Mouse (Mus musculus) heart, embryonic 12.5 days (tissue): ENCODE results near the gene Sptlc3. TPM values are rescaled to one million over a fixed set of nuclear protein-coding genes. Genes with fewer than 3 reads are reported as not detected.

Experiments used
- ATAC-seq: fragments of 200-750 bp; cut with Nextera tagmentation; 2 replicates; pipeline ENCODE4 v1.8.0; 2017; ENCODE audit warnings: moderate TSS enrichment, moderate library complexity; ENCODE audit not compliant: insufficient number of reproducible peaks, low FRiP score
- H3K27ac ChIP-seq: fragments of 300-500 bp; sonication (generic); 2 replicates; pipeline ENCODE4 v1.5.1; 2016; ENCODE audit warnings: mild to moderate bottlenecking, moderate library complexity; ENCODE audit not compliant: poor library complexity, severe bottlenecking
- H3K27me3 ChIP-seq: fragments of 300-500 bp; sonication (generic); replicated peaks from 2 replicates; pipeline ENCODE4 v1.6.1; 2016; ENCODE audit warnings: mild to moderate bottlenecking, moderate library complexity
- H3K36me3 ChIP-seq: fragments of 300-500 bp; sonication (generic); 2 replicates; pipeline ENCODE4 v1.6.1; 2016; ENCODE audit warnings: mild to moderate bottlenecking, moderate library complexity
- H3K4me1 ChIP-seq: fragments of 300-500 bp; sonication (generic); replicated peaks from 2 replicates; pipeline ENCODE4 v1.6.1; 2016; ENCODE audit warnings: mild to moderate bottlenecking
- H3K4me2 ChIP-seq: fragments of 300-500 bp; sonication (generic); 2 replicates; pipeline ENCODE4 v1.6.1; 2016; ENCODE audit warnings: mild to moderate bottlenecking, moderate library complexity
- H3K4me3 ChIP-seq: fragments of 300-500 bp; sonication (generic); 2 replicates; pipeline ENCODE4 v1.5.1; 2016; ENCODE audit warnings: mild to moderate bottlenecking
- H3K9ac ChIP-seq: fragments of 300-500 bp; sonication (generic); 2 replicates; pipeline ENCODE4 v1.6.1; 2016; ENCODE audit warnings: mild to moderate bottlenecking, moderate library complexity
- H3K9me3 ChIP-seq: fragments of 300-500 bp; sonication (generic); replicated peaks from 2 replicates; pipeline ENCODE4 v1.6.1; 2016; ENCODE audit warnings: mild to moderate bottlenecking, moderate library complexity
- WGBS: fragments of 180-500 bp; shearing (Covaris S2); methylation state at CpG from one replicate; pipeline ENCODE4 v1.1.7; 2016; 5-methylcytosine and 5-hydroxymethylcytosine counted together
- polyA plus RNA-seq: library from polyadenylated mRNA; unstranded; fragments of >200 nt; fragmentation: Nextera tagmentation; extraction: Ambion mirVana; gene quantifications from 2 replicates; pipeline ENCODE4 v1.2.1, GENCODE M21; 2016

Gene Sptlc3
- polyA plus RNA-seq, 1 experiment from 2014 or later: 0.13 TPM

- Histone ChIP-seq H3K9me3 (no peaks in the 10 kb centered on the region), H3K9ac (no peak overlapping the region), H3K4me2 (no peak overlapping the region), H3K27ac (no peak overlapping the region), H3K4me3 (no peak overlapping the region), H3K27me3 (no peaks in the 10 kb centered on the region), H3K36me3 (no peaks in the 10 kb centered on the region), H3K4me1 (0 out of 2 replicates have a peak, but pooled peaks cover 5% of the 10 kb centered on the region)
- no peak for ATAC-seq
- 80% methylated on average over 5 of the region's 5 CpGs for WGBS
Observed at GRCm38 (mm10) chr2:139597229-139597628, 103.5 kb downstream of the Sptlc3 start.

GRCm38 (mm10) chr2:139601543-139602194 is 108.0 kb downstream of the Sptlc3 start:
- WGBS: 39% methylated on average over 7 of the region's 7 CpGs

DNA sequence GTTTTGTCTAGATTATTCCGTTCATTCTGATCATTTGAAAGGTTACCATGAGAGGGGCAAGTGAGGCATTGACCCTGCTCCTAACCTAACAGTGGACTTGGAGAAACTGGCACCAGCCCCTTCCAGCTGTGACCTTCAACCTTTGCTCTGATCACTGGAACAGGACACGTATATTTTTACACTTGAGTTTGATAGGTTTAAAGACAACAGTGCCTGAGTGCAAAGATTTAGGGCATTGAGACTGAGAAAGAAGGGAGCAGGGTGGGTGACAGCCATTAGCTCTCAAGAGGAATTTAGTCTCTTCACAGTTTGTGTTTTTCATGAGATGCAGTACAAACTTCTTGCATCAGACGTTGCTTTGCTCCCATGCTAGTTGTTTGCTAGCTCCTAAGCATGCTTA is 114.5 kb downstream of the Sptlc3 start:
- H3K27ac ChIP-seq: no peak overlapping the region
- H3K36me3 ChIP-seq: no peaks in the 10 kb centered on the region
- 0 out of 2 replicates have a peak, but pooled peaks cover 8% of the 10 kb centered on the region for H3K4me1 ChIP-seq
- H3K4me3 ChIP-seq: no peak overlapping the region
- H3K27me3 ChIP-seq: 0 out of 2 replicates have a peak, but pooled peaks cover 3% of the 10 kb centered on the region
- H3K4me2 ChIP-seq: no peak overlapping the region
- 47% methylated on average over 3 of the region's 3 CpGs for WGBS
- no peaks in the 10 kb centered on the region for H3K9me3 ChIP-seq
- H3K9ac ChIP-seq: no peak overlapping the region
- no peak for ATAC-seq

More at GRCm38 (mm10) chr2:139601543-139602194, 108.0 kb downstream of the Sptlc3 start:
- Histone ChIP-seq H3K27ac (no peak overlapping the region), H3K4me1 (0 out of 2 replicates have a peak, but pooled peaks cover 5% of the 10 kb centered on the region), H3K4me3 (no peak overlapping the region), H3K4me2 (no peak overlapping the region), H3K36me3 (no peaks in the 10 kb centered on the region), H3K9me3 (no peaks in the 10 kb centered on the region), H3K9ac (no peak overlapping the region), H3K27me3 (no peaks in the 10 kb centered on the region)
- 0 out of 2 replicates have a peak, but pooled peaks have one; percentile 48 for ATAC-seq

DNA sequence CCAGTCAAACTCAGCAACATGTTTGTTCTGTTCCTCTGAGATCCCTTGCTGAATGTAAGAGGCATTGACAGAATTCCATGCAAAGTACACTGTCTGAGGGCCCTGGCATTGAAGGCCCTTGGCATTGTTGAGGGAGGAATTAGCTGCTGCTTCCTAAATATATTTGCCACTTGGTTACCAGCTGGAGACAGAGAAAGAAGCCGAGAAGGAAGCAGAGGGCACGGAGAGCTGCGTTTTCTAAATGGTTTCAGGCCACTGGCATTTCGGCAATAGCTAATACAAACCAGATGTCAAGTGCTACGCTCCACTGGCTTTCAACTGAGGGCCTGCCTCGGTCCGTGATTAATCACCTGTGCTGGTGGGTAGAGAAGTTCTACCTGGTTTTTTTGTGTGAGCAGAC is 115.1 kb downstream of the Sptlc3 start:
- H3K4me3 ChIP-seq: no peak overlapping the region
- peak overlapping the region; percentile 17; the same call in 1 of the 2 replicates for H3K4me2 ChIP-seq
- H3K9me3 ChIP-seq: no peaks in the 10 kb centered on the region
- H3K27me3 ChIP-seq: 0 out of 2 replicates have a peak, but pooled peaks cover 3% of the 10 kb centered on the region
- no peak overlapping the region for H3K9ac ChIP-seq
- H3K27ac ChIP-seq: no peak overlapping the region
- WGBS: 25% methylated on average over 7 of the region's 7 CpGs
- no peaks in the 10 kb centered on the region for H3K36me3 ChIP-seq
- ATAC-seq: no peak
- 0 out of 2 replicates have a peak, but pooled peaks cover 8% of the 10 kb centered on the region for H3K4me1 ChIP-seq

DNA sequence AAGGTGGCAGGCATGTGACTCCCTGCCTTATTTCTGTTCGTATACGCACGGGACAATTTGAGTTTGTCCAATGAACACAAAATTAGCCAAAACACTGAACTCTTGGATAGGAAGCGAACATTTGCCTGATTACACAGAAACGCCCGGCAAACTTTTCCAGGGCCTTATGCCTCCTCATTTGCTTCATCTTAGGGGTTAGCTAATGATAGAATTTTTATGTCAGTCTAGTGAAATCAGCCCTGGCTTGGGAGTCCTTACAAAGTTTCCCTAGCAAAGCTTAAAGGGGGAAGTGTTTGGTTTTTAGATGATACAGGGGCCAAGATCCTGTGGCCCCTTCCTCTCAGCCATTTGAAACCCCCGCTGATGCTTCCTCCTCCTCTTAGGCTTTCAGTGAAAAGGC is 115.5 kb downstream of the Sptlc3 start:
- WGBS: 60% methylated on average over 7 of the region's 7 CpGs
- 0 out of 2 replicates have a peak overlapping the region, but pooled peaks have one; percentile 17 for H3K4me2 ChIP-seq

DNA sequence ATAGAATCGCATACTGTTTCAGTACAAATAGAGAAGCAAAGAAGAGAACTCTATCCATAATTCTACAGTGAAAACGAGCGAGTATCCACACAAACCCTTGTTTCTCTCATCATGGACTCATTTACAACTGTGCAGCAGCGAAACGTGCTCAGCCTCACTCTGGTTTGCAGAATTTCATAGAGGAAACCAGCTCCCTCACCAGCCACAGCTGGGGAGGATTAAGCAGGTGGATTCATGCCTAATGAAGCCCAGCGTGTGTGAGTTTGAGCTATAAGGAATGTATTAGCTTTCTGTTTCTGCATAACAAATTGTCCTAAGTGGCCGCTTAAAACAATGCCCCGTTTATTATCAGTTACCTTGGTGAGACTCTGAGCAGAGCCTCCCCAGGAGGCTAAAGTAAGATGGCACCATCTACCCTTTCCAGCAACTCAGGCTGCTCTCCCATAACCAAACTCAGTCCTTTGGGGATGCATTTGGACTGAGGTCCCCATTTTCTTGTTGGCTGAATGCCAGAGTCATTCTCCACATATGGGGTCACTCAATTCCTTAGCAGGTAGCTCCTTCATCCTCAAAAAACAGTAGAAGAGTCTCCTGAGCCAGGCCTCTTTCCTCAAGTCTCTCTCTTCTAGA is 116.1 kb downstream of the Sptlc3 start:
- Histone ChIP-seq H3K9ac (no peak overlapping the region), H3K4me1 (peaks cover 8% of the 10 kb centered on the region; the same call in 1 of the 2 replicates), H3K9me3 (no peaks in the 10 kb centered on the region), H3K27ac (no peak overlapping the region), H3K4me2 (no peak overlapping the region), H3K36me3 (no peaks in the 10 kb centered on the region), H3K27me3 (0 out of 2 replicates have a peak, but pooled peaks cover 3% of the 10 kb centered on the region), H3K4me3 (no peak overlapping the region)
- WGBS: 48% methylated on average over 8 of the region's 8 CpGs
- ATAC-seq: no peak

More for the DNA sequence above, 115.5 kb downstream of the Sptlc3 start:
- H3K27ac ChIP-seq: no peak overlapping the region
- H3K4me3 ChIP-seq: no peak overlapping the region
- no peak overlapping the region for H3K9ac ChIP-seq
- H3K27me3 ChIP-seq: 0 out of 2 replicates have a peak, but pooled peaks cover 3% of the 10 kb centered on the region
- H3K36me3 ChIP-seq: no peaks in the 10 kb centered on the region
- ATAC-seq: no peak
- no peaks in the 10 kb centered on the region for H3K9me3 ChIP-seq
- 0 out of 2 replicates have a peak, but pooled peaks cover 8% of the 10 kb centered on the region for H3K4me1 ChIP-seq

GRCm38 (mm10) chr2:139612410-139613107 is 118.8 kb downstream of the Sptlc3 start:
- Histone ChIP-seq H3K9ac (no peak overlapping the region), H3K27me3 (0 out of 2 replicates have a peak, but pooled peaks cover 3% of the 10 kb centered on the region), H3K27ac (no peak overlapping the region), H3K4me1 (peaks cover 8% of the 10 kb centered on the region; the same call in 1 of the 2 replicates), H3K4me3 (no peak overlapping the region), H3K36me3 (no peaks in the 10 kb centered on the region), H3K9me3 (no peaks in the 10 kb centered on the region), H3K4me2 (no peak overlapping the region)
- 51% methylated on average over 10 of the region's 10 CpGs for WGBS
- ATAC-seq: no peak

DNA sequence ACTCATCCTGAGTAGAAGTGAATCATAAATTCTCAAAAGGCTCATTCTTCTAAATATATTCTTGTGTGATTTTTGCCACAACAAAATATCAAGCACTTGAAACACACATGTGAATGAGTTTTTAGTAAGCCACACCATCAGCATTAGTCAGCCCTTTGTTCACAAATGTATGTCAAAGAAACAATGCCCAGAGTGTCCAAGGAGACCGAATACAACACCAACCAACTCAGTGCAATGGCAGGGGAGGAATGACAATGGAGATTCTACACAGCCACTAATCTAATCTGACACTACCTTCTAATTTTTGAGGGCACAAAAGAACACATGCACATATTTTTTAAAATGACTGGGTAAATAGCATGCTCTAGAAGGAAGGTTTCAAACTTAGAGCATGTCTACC is 132.8 kb downstream of the Sptlc3 start:
- H3K9me3 ChIP-seq: no peaks in the 10 kb centered on the region
- H3K27me3 ChIP-seq: no peaks in the 10 kb centered on the region
- 0 out of 2 replicates have a peak, but pooled peaks cover 2% of the 10 kb centered on the region for H3K4me1 ChIP-seq
- no peaks in the 10 kb centered on the region for H3K36me3 ChIP-seq
- H3K9ac ChIP-seq: no peak overlapping the region
- ATAC-seq: no peak
- H3K4me3 ChIP-seq: no peak overlapping the region
- WGBS: 56% methylated on average over 1 of the region's 1 CpGs
- H3K4me2 ChIP-seq: no peak overlapping the region
- no peak overlapping the region for H3K27ac ChIP-seq

DNA sequence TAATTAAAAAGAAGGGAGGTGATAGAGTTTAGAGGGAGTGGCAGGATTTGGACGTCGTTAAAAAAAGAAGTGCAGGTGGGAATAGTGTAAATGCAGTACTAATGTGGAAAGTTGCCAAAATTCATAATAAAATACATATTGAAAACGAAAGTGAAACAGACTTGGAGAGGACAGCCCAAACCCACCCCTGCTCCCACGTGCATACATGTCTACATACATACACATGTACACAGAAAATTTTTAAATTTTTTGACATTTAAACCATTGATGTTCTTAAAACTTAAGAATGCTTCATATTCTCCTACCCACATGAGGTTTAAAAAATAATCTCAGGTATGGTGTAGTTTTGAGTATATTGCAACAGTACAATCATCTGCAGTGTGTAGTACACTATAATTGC is 135.0 kb downstream of the Sptlc3 start:
- ATAC-seq: no peak
- Histone ChIP-seq H3K9me3 (no peaks in the 10 kb centered on the region), H3K36me3 (no peaks in the 10 kb centered on the region), H3K4me2 (no peak overlapping the region), H3K9ac (no peak overlapping the region), H3K27ac (no peak overlapping the region), H3K4me1 (0 out of 2 replicates have a peak, but pooled peaks cover 2% of the 10 kb centered on the region), H3K4me3 (no peak overlapping the region), H3K27me3 (no peaks in the 10 kb centered on the region)
- WGBS: 74% methylated on average over 4 of the region's 4 CpGs

- Histone ChIP-seq H3K4me3 (no peak overlapping the region), H3K36me3 (no peaks in the 10 kb centered on the region), H3K27me3 (no peaks in the 10 kb centered on the region), H3K4me2 (no peak overlapping the region), H3K27ac (no peak overlapping the region), H3K4me1 (0 out of 2 replicates have a peak, but pooled peaks cover 2% of the 10 kb centered on the region), H3K9ac (no peak overlapping the region), H3K9me3 (no peaks in the 10 kb centered on the region)
- no peak for ATAC-seq
- 90% methylated on average over 3 of the region's 3 CpGs for WGBS
Observed at GRCm38 (mm10) chr2:139629653-139630052, 135.9 kb downstream of the Sptlc3 start.

- Histone ChIP-seq H3K27me3 (no peaks in the 10 kb centered on the region), H3K27ac (no peak overlapping the region), H3K4me3 (no peak overlapping the region), H3K9ac (no peak overlapping the region), H3K9me3 (no peaks in the 10 kb centered on the region), H3K36me3 (no peaks in the 10 kb centered on the region), H3K4me1 (0 out of 2 replicates have a peak, but pooled peaks cover 5% of the 10 kb centered on the region), H3K4me2 (no peak overlapping the region)
- no peak for ATAC-seq
- WGBS: 59% methylated on average over 4 of the region's 4 CpGs
Observed at GRCm38 (mm10) chr2:139634506-139634905, 140.8 kb downstream of the Sptlc3 start.
